Mouse (Mus musculus): Measurements from ENCODE around the gene Rab13.

GRCm38 (mm10) chr3:90220531-90220951, 7.0 kb downstream of the Rab13 start:
- TF ChIP-seq CTCF (IDR thresholded peaks at IDR 0.05; ENCODE audit: extremely low read depth, insufficient read depth, insufficient read length, insufficient replicate concordance) (no peak), POLR2A (IDR thresholded peaks at IDR 0.05; ENCODE audit: low read depth, low read length) (no peak)

All from spleen, adult 2 months (tissue).